Mouse (Mus musculus): ENCODE data around the gene Gpr137. TPM values are rescaled to one million over a fixed set of nuclear protein-coding genes. Genes with fewer than 3 reads are reported as not detected.
A peak's percentile ranks its signal among the peaks of the same experiment; 100 is the strongest.

Gpr137 gene
- polyA plus RNA-seq, 1 experiment from 2014 or later = 60.4 TPM

DNA sequence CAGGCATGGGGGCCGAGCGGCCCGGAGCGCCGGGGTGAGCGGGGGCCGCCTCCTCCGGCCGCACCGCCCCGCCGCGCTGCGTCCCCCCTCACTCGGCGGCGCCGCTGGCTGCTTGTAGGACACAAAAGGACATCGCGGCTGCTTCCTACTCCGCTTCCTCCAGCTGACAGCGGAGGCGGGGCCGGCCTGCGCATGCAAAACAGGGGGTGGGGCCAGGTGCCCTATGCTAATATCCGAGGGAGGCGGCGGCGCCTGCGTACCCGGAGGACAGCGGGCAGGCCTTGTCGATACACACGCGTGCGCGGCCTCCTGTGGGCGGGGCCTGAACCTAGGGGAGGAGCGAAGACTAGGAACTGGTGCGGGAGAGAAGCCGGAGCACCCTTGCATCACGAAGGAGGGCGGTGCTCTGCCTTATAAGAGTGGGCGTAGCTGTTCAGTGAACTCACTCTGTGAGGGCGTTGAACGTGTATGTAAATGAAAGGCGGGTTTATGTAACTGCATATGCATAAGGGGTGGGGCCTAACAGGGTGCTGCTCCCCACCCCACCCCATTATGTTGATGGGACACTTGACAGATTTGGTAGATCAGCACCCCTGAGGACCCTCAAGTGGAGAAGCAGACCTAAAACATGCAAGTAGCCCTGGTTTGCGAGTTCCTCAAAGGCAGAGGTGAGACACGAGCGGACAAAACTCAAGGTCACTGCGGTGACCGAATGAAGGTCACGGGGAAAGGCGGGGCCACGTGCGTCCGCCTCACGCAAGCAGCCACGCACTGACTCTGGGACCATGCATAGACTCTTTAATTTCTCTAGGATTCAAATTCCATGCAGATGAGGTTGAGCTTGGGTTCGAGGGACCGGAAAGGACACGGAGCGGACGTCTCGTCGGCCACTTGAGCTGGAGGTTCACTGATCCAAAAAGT is 20.4 kb downstream of the Gpr137 start, which contains the start of gene Esrra:
TSS of gene Esrra (minus strand) at position 167 of the 921 bp plus-strand sequence.
- DNase-seq (peak; percentile 100), ATAC-seq (ENCODE audit: low FRiP score, low TSS enrichment) (peak; percentile 95)
- Histone ChIP-seq H3K27me3 (ENCODE audit: control insufficient read depth, insufficient read depth, low read length) (peaks cover 45% of the 10 kb centered on the region), H3K36me3 (ENCODE audit: control insufficient read depth, insufficient read depth, low read length) (no peaks in the 10 kb centered on the region), H3K9me3 (ENCODE audit: control insufficient read depth, low read length) (no peaks in the 10 kb centered on the region), H3K4me1 (ENCODE audit: control insufficient read depth, insufficient read depth, low read length) (peaks cover 18% of the 10 kb centered on the region), H3K9ac (replicated peaks; ENCODE audit: low read length) (peak within 1 kb of the TSS; percentile 94), H3K4me2 (ENCODE audit: low read length) (peak within 1 kb of the TSS; percentile 84), H3K4me3 (replicated peaks; ENCODE audit: low read depth, low read length) (peak within 1 kb of the TSS; percentile 66), H3K27ac (replicated peaks; ENCODE audit: low read depth, low read length) (peak within 1 kb of the TSS; percentile 91)
- 2% methylated on average over 55 of the region's 66 CpGs for WGBS

- H3K9ac ChIP-seq (replicated peaks; ENCODE audit: low read length) = peak overlapping the region; percentile 94
- H3K36me3 ChIP-seq (ENCODE audit: control insufficient read depth, insufficient read depth, low read length) = 0 out of 2 replicates have a peak, but pooled peaks cover 4% of the 10 kb centered on the region
- H3K27me3 ChIP-seq (ENCODE audit: control insufficient read depth, insufficient read depth, low read length) = peaks cover 36% of the 10 kb centered on the region
- peak overlapping the region; percentile 91 for H3K27ac ChIP-seq (replicated peaks; ENCODE audit: low read depth, low read length)
- ATAC-seq (ENCODE audit: low FRiP score, low TSS enrichment) = peak; percentile 21
- H3K4me1 ChIP-seq (ENCODE audit: control insufficient read depth, insufficient read depth, low read length) = peaks cover 18% of the 10 kb centered on the region
- H3K4me3 ChIP-seq (replicated peaks; ENCODE audit: low read depth, low read length) = peak overlapping the region; percentile 66
- H3K9me3 ChIP-seq (ENCODE audit: control insufficient read depth, low read length) = no peaks in the 10 kb centered on the region
- H3K4me2 ChIP-seq (ENCODE audit: low read length) = peak overlapping the region; percentile 84
- peak; percentile 63 for DNase-seq
- WGBS = 2% methylated on average over 41 of the region's 48 CpGs
Observed at GRCm38 (mm10) chr19:6920741-6921636, 21.3 kb downstream of the Gpr137 start.

DNA sequence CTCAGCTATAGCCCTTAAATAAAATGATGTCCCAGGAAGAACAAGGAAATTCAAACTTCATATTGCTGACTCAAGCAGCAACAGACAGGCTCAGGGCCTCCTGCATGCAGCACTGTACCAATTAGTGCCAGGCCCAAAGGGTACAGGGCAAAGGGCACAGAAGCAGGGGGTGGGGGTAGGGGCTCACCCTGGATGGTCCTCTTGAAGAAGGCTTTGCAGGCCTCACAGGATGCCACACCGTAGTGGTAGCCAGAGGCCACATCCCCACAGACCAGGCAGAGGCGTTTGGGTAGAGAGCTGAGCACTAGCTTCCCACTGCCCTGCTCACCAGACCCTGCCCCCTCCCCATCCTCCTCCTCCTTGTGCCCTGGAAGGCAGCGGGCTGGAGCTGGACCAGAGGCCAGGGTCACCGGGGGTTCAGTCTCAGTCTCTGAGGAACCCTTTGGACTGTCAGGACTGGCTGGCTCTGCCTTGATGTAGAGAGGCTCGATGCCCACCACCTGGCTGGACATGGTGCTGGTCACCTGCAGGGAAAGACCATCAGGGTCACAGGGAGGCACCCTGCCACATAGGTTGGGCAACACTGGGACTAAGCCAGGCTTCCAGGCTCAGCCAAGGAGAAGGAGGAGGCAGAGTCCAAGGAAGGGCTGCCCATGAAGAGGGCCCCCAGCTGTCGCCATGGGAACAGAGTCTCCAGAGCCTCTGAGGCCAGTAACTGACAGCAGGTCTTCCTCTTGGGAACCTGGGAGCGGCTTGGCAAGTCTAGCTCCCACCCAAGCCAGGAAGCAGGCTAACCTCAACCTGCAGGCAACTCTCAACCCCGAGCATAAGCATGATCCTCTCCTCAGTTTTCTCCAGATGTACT is 22.2 kb downstream of the Gpr137 start:
- H3K4me1 ChIP-seq (ENCODE audit: control insufficient read depth, insufficient read depth, low read length) = peaks cover 18% of the 10 kb centered on the region
- H3K4me3 ChIP-seq (replicated peaks; ENCODE audit: low read depth, low read length) = peak overlapping the region; percentile 66
- peak overlapping the region; percentile 84 for H3K4me2 ChIP-seq (ENCODE audit: low read length)
- no peaks in the 10 kb centered on the region for H3K9me3 ChIP-seq (ENCODE audit: control insufficient read depth, low read length)
- H3K27ac ChIP-seq (replicated peaks; ENCODE audit: low read depth, low read length) = no peak overlapping the region
- H3K9ac ChIP-seq (replicated peaks; ENCODE audit: low read length) = peak overlapping the region; percentile 94; the same call in 1 of the 2 replicates
- 45% methylated on average over 7 of the region's 8 CpGs for WGBS
- 0 out of 2 replicates have a peak, but pooled peaks cover 4% of the 10 kb centered on the region for H3K36me3 ChIP-seq (ENCODE audit: control insufficient read depth, insufficient read depth, low read length)
- ATAC-seq (ENCODE audit: low FRiP score, low TSS enrichment) = no peak
- peaks cover 27% of the 10 kb centered on the region for H3K27me3 ChIP-seq (ENCODE audit: control insufficient read depth, insufficient read depth, low read length)
- DNase-seq = peak; percentile 21

DNA sequence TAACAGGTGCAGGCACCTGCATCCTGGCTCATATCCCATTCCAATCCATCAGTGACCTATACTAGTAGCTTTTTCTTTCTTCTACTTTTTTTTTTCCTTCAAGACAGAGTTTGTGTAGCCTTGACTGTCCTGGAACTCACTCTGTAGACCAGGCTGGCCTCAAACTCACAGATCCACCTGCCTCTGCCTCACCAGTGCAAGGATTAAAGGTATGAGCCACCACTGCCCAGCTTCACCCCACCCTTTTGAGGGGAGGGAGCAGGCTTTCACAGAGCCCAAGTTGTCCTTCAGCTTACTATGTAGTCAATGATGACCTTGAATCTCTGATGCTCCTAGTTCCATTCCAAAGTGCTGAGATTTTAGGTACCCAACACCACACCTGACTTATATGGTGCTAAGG is 22.8 kb downstream of the Gpr137 start:
- Histone ChIP-seq H3K4me2 (ENCODE audit: low read length) (no peak overlapping the region), H3K9me3 (ENCODE audit: control insufficient read depth, low read length) (no peaks in the 10 kb centered on the region), H3K4me1 (ENCODE audit: control insufficient read depth, insufficient read depth, low read length) (peaks cover 18% of the 10 kb centered on the region), H3K27me3 (ENCODE audit: control insufficient read depth, insufficient read depth, low read length) (peaks cover 21% of the 10 kb centered on the region), H3K9ac (replicated peaks; ENCODE audit: low read length) (no peak overlapping the region), H3K4me3 (replicated peaks; ENCODE audit: low read depth, low read length) (no peak overlapping the region), H3K27ac (replicated peaks; ENCODE audit: low read depth, low read length) (no peak overlapping the region), H3K36me3 (ENCODE audit: control insufficient read depth, insufficient read depth, low read length) (0 out of 2 replicates have a peak, but pooled peaks cover 6% of the 10 kb centered on the region)
- no peak for DNase-seq
- no peak for ATAC-seq (ENCODE audit: low FRiP score, low TSS enrichment)

- Histone ChIP-seq H3K4me3 (replicated peaks; ENCODE audit: low read depth, low read length) (no peak overlapping the region), H3K4me2 (ENCODE audit: low read length) (no peak overlapping the region), H3K9ac (replicated peaks; ENCODE audit: low read length) (no peak overlapping the region), H3K4me1 (ENCODE audit: control insufficient read depth, insufficient read depth, low read length) (peaks cover 18% of the 10 kb centered on the region), H3K36me3 (ENCODE audit: control insufficient read depth, insufficient read depth, low read length) (peaks cover 14% of the 10 kb centered on the region), H3K27me3 (ENCODE audit: control insufficient read depth, insufficient read depth, low read length) (peaks cover 10% of the 10 kb centered on the region; the same call in 1 of the 2 replicates), H3K9me3 (ENCODE audit: control insufficient read depth, low read length) (no peaks in the 10 kb centered on the region), H3K27ac (replicated peaks; ENCODE audit: low read depth, low read length) (no peak overlapping the region)
- ATAC-seq (ENCODE audit: low FRiP score, low TSS enrichment) (no peak), DNase-seq (no peak)
- WGBS = 97% methylated on average over 4 of the region's 4 CpGs
Observed at GRCm38 (mm10) chr19:6918321-6918720, 24.0 kb downstream of the Gpr137 start.

DNA sequence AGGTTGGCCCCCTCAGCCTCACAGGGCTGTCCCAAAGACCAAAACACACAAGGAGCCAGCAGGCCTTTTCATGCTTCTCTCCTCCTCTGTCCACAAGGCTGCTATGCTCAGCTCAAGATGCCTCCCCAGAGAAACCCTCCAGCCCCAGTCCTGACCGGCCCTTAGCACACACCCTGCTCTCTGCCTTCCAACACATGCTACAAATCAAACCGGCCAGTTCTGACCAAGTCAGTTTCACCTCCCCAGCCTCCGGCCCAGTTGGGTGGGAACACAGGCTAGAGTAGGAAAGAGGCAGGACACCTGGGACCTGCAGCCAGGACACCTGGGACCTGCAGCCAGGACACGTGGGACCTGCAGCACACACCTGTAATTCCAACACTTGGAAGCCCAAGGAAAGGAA is 25.8 kb downstream of the Gpr137 start:
- Histone ChIP-seq H3K27me3 (ENCODE audit: control insufficient read depth, insufficient read depth, low read length) (no peaks in the 10 kb centered on the region), H3K9ac (replicated peaks; ENCODE audit: low read length) (no peak overlapping the region), H3K4me2 (ENCODE audit: low read length) (no peak overlapping the region), H3K27ac (replicated peaks; ENCODE audit: low read depth, low read length) (no peak overlapping the region), H3K36me3 (ENCODE audit: control insufficient read depth, insufficient read depth, low read length) (peaks cover 33% of the 10 kb centered on the region), H3K4me3 (replicated peaks; ENCODE audit: low read depth, low read length) (no peak overlapping the region), H3K9me3 (ENCODE audit: control insufficient read depth, low read length) (no peaks in the 10 kb centered on the region), H3K4me1 (ENCODE audit: control insufficient read depth, insufficient read depth, low read length) (peaks cover 11% of the 10 kb centered on the region)
- 90% methylated on average over 4 of the region's 4 CpGs for WGBS
- DNase-seq (no peak), ATAC-seq (ENCODE audit: low FRiP score, low TSS enrichment) (no peak)

DNA sequence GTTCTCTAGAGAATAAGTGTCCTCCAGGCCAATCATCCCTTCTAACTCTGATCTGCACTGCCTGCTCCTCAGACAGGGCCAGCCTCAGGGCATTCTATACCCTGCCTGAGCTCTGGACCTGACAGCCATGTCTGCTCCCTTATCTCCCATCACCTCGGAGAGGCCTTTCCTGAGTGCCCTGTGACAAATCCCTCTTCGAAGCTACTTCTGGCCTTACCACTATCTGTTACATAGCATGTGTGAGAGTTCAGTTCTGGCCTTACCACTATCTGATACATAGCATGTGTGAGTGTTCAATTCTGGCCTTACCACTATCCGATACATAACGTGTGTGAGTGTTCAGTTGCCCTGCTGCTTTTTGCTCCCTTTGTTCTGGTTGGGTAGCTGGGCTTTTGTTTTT is 27.0 kb downstream of the Gpr137 start:
- H3K4me1 ChIP-seq (ENCODE audit: control insufficient read depth, insufficient read depth, low read length) = peaks cover 5% of the 10 kb centered on the region
- H3K4me2 ChIP-seq (ENCODE audit: low read length) = no peak overlapping the region
- no peak overlapping the region for H3K4me3 ChIP-seq (replicated peaks; ENCODE audit: low read depth, low read length)
- WGBS = 85% methylated on average over 4 of the region's 4 CpGs
- H3K36me3 ChIP-seq (ENCODE audit: control insufficient read depth, insufficient read depth, low read length) = peaks cover 38% of the 10 kb centered on the region
- H3K9me3 ChIP-seq (ENCODE audit: control insufficient read depth, low read length) = no peaks in the 10 kb centered on the region
- DNase-seq = no peak
- no peaks in the 10 kb centered on the region for H3K27me3 ChIP-seq (ENCODE audit: control insufficient read depth, insufficient read depth, low read length)
- no peak overlapping the region for H3K27ac ChIP-seq (replicated peaks; ENCODE audit: low read depth, low read length)
- no peak overlapping the region for H3K9ac ChIP-seq (replicated peaks; ENCODE audit: low read length)
- no peak for ATAC-seq (ENCODE audit: low FRiP score, low TSS enrichment)

GRCm38 (mm10) chr19:6914540-6914939 is 27.7 kb downstream of the Gpr137 start:
- WGBS = 89% methylated on average over 9 of the region's 9 CpGs
- Histone ChIP-seq H3K4me3 (replicated peaks; ENCODE audit: low read depth, low read length) (no peak overlapping the region), H3K4me1 (ENCODE audit: control insufficient read depth, insufficient read depth, low read length) (no peaks in the 10 kb centered on the region), H3K9ac (replicated peaks; ENCODE audit: low read length) (no peak overlapping the region), H3K27ac (replicated peaks; ENCODE audit: low read depth, low read length) (no peak overlapping the region), H3K27me3 (ENCODE audit: control insufficient read depth, insufficient read depth, low read length) (no peaks in the 10 kb centered on the region), H3K36me3 (ENCODE audit: control insufficient read depth, insufficient read depth, low read length) (peaks cover 38% of the 10 kb centered on the region), H3K9me3 (ENCODE audit: control insufficient read depth, low read length) (no peaks in the 10 kb centered on the region), H3K4me2 (ENCODE audit: low read length) (no peak overlapping the region)
- ATAC-seq (ENCODE audit: low FRiP score, low TSS enrichment) (no peak), DNase-seq (no peak)

Data from midbrain, embryonic 14.5 days (tissue).